Mouse (Mus musculus) retina, postnatal 7 days (tissue): ENCODE data around the gene Smok3c.
"Not testable (repeated sequence)": the region's sequence is repeated elsewhere in the genome, so short reads cannot be mapped to it uniquely, and the experiment has no call there.

Experiments
- DNase-seq: peaks from one replicate; pipeline ENCODE4 v3.0.0-alpha.2; 2012; ENCODE audit warnings: low read depth, low spot score

Smok3c gene

DNA sequence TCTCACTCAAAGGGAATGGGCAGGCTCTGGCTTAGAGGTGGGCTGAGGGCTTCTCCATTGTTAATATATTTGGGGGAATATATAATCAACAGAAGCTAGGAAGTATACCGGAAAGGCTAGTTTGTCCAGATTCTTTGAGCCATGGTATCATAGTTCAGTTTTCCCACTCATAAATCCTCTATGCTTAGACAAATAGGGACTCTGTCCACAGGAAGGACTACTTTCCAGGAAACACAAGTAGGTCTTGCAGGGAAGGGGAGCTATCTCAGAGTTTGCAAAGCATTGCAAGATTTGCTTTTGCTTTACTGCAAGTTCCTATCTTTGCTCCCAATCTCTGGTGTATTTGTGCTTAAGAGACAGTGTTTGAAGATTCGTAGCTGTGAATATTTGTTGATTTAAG is 52.0 kb downstream of the Smok3c start:
- DNase-seq: no peak

DNA sequence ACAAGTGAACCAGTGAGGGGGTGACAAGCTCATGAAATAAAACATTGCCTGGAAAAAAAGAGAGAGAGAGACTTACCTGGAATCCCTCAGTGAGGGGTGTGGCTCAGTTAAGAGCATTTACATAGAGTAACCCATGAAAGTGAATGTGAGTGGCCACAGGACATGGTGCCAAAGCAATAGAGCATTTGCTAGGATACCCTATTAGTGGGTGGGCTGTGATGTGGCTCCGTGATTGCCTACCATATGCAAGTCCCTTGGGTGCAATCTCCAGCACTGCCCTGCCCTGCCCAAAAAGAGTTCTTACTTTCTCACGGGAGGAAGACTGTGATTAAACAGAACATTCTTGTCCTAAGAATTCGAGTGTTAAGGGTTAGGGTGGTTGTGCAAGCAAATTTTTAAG is 54.1 kb downstream of the Smok3c start:
- DNase-seq: no peak

DNA sequence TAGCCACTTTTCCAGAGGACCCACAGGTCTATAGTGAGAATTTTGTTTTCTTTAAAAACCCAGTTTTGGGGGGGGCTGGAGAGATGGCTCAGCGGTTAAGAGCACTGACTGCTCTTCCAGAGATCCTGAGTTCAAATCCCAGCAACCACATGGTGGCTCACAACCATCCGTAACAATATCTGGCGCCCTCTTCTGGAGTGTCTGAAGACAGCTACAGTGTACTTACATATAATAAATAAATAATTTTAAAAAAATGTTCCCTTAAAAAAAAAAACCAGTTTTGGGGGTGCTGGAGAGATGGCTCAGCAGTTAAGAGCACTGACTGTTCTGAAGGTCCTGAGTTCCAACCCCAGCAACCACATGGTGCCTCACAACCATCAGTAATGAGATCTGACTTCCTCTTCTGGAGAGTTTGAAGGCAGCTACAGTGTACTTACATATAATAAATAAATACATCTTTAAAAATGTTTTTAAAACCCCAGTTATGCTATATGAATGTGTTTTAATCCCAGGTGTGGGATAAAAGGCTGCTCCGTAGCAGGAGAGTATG is 56.9 kb downstream of the Smok3c start:
- not testable (repeated sequence) for DNase-seq
